Mouse (Mus musculus) CH12F3 (cell line): ENCODE measurements around the gene Acacb.

Source experiments
- in situ Hi-C: fragments of 300-500 bp; cut with MboI; formaldehyde crosslinking; loops from 2 replicates; pipeline ENCODE4 v1.14.3; 2020; ENCODE audit warnings: low sequenced_read_pairs

Gene Acacb

DNA sequence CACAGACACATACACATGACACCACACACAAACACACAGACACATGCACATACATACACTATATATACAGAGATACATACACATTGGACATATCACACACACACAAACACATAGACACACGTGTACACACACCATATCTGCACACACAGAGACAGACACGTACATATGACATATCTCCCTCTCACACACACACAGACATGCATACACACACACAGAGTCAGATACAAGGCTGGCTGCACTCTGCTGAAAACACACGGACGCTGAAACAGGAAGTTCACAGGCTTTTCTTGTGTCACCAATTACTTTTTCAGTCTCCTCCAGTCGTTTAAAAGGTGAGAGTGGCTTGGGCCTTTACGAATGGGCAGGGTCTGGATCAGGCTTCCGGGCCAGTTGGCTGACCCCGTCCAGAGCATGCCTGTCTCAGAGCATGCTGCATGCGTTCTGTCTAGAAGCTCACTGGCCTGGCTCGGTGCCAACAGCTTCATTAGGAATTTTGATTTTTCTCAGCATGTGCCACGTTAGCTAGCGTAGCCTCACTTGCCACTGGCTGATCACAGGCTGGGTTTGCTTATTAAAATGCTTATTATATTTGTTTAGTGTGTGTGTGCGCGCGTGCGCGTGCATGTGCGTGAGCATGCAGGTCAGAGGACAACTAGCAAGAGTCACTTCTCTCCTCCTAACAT, 152.0 kb downstream of the Acacb start:
- in situ Hi-C loops = no loop called here

DNA sequence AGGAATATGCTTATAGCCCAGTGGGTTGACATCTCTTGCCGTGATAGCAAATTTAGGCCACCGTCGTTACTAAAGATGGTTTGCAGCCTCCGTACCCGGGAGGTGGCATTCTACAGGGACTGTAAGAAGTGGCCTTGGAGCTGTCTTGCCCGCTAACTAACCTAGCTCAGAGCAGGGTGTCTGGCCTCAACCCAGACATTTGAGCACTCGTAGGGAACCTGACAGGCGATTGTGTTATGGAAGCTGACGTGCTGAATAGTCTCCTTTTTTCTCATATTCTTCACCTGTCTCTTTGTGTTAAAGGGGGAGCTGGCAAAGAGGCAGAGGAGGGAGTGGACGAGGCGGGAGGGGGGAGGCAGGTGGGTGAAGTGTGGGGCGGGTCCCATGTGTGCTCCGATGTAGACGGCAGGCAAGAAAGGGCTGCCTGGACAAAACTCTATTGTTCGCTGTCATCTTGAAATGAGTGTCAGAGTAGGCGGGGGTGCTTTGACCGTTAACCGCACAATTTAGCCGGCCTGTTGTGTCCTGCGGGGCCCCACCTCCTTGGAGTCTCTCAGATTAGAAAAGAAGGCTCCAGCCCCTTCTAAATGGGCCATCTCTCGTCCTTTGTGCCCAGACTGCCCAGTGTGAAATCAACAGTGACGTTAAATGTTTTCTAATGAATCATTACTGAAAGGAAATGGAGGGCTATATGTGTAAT, 153.0 kb downstream of the Acacb start:
- in situ Hi-C loops = no loop called here

DNA sequence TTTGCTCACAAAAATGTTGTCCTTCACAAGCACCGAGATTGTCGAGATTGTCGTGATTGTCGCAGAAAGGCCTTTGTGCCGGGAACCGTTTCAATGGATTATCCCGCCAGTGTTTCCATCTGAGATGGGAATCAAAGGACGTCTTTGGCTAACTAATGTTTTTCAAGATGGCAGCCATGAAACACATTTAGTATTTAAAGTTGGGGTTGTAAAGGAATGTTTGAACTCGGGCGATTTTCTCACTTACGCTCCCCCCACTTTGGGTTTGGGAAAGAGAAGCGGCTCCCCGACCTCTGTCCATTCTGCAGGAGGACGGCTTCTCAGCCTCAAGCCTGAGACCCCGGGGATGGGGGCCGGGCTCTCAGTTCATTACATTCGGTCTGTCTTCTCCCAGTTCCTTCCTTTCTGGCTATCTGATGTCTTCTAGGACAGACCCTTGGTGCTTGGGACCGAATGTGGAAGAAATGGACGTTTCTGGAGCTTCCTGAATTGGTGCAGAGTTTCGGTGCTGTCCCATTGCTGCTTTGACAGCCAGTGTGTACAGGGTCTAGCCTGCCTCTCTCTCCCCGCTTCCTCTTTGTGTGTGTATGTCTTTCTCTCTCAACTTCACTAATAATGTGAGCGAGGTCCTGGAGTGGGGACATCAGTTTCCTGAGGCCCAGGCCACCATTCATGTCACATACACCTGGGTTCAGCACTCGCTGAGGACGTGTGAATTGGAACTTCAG, 153.7 kb downstream of the Acacb start:
- in situ Hi-C loops = loop anchor here (10.0 kb wide), 1 partner anchor 55 kb away; no protein-coding TSS in a partner anchor
